In genomic region chr16:25584337-25585069, GRCm38 (mm10) we compare ENCODE assay signal across 12 mouse cellular contexts.
DNase-seq lines count a peak whose midpoint lies in the region; ATAC-seq and TF ChIP-seq lines count a peak whose summit lies in the region.
"Had no signal": no experiment of that assay in that cellular context is flagged by ENCODE, and none has a peak within 500 bp of the region (broad histone marks: within the 10 kb centered on the region; RNA-seq: fewer than 3 reads in every experiment).

No protein-coding gene starts in this region.

- no peak overlapping the region for H3K9ac ChIP-seq in neural tube, embryonic 15.5 days (replicated peaks)
- H3K9ac ChIP-seq: hindbrain, embryonic 12.5 days had no signal

- H3K4me1 ChIP-seq in neural tube, embryonic 15.5 days: no peaks in the 10 kb centered on the region
- H3K4me1 ChIP-seq: hindbrain, embryonic 12.5 days had no signal

- WGBS in neural tube, embryonic 15.5 days: 45% methylated on average over 14 of the region's 14 CpGs

- no peaks in the 10 kb centered on the region for H3K9me3 ChIP-seq in neural tube, embryonic 15.5 days (replicated peaks)
- H3K9me3 ChIP-seq: hindbrain, embryonic 12.5 days had no signal

- peak overlapping the region; percentile 25; the same call in 1 of the 2 replicates for H3K27ac ChIP-seq in layer of hippocampus, adult 2 months
- H3K27ac ChIP-seq in neural tube, embryonic 15.5 days (replicated peaks): no peak overlapping the region
- H3K27ac ChIP-seq: hindbrain, embryonic 12.5 days had no signal

- H3K4me3 ChIP-seq in layer of hippocampus, adult 2 months: no peak overlapping the region
- H3K4me3 ChIP-seq in neural tube, embryonic 15.5 days (replicated peaks): no peak overlapping the region
- H3K4me3 ChIP-seq: erythroblast, embryonic 14.5 days; hindbrain, embryonic 12.5 days had no signal

- TF ChIP-seq CTCF in layer of hippocampus, adult 2 months (conservative IDR thresholded peaks at IDR 0.05): no peak

- no peak for ATAC-seq in neural tube, embryonic 15.5 days (ENCODE audit: low FRiP score)
- no peak for ATAC-seq in inflammation-experienced regulatory T-cells, adult 6 months

- H3K36me3 ChIP-seq in neural tube, embryonic 15.5 days: no peaks in the 10 kb centered on the region
- H3K36me3 ChIP-seq: hindbrain, embryonic 12.5 days had no signal

- H3K27me3 ChIP-seq in neural tube, embryonic 15.5 days (replicated peaks): no peaks in the 10 kb centered on the region
- H3K27me3 ChIP-seq: hindbrain, embryonic 12.5 days had no signal

- H3K4me2 ChIP-seq in neural tube, embryonic 15.5 days: peak overlapping the region; percentile 38
- H3K4me2 ChIP-seq: hindbrain, embryonic 12.5 days; midbrain, embryonic 11.5 days had no signal

- no peak for DNase-seq in layer of hippocampus, adult 2 months (ENCODE audit: low spot score in 2 of 2)
- no peak for DNase-seq in layer of hippocampus, adult 9-10 months (ENCODE audit: low spot score)
- DNase-seq in ZHBTc4 (ENCODE audit: low read depth, low spot score): peak; percentile 84
- peak; percentile 12 for DNase-seq in kidney, postnatal 14 days
- no peak for DNase-seq in ovary, postnatal 36 days (ENCODE audit: low spot score)
- DNase-seq: adrenal gland, postnatal 36 days; cerebellum, adult 8-10 months had no signal

Comparison
In these comparisons a context has a peak if more than half of its experiments do, and no peak if none do; other contexts are left out.
1. DNase-seq: peak in ZHBTc4 (single experiment) and kidney, postnatal 14 days (single experiment); none in layer of hippocampus, adult 2 months (0 of 2), layer of hippocampus, adult 9-10 months (single experiment) and ovary, postnatal 36 days (single experiment).